Mouse (Mus musculus) CH12.LX (cell line): Measurements from ENCODE around the gene Zmynd8. TPM values are rescaled to one million over a fixed set of nuclear protein-coding genes. Genes with fewer than 3 reads are reported as not detected.

ENCODE experiments used
- DNase-seq: peaks from one replicate; pipeline ENCODE4 v3.0.0-alpha.2; 2013; ENCODE audit errors: extremely low read depth
- H3K27ac ChIP-seq: 2 replicates; pipeline ENCODE4 v1.5.1; 2012; ENCODE audit warnings: low read depth, mild to moderate bottlenecking, control low read depth, moderate library complexity; ENCODE audit not compliant: insufficient read depth
- H3K27me3 ChIP-seq: replicated peaks from 2 replicates; pipeline ENCODE3; 2012; ENCODE audit warnings: inconsistent platforms
- H3K36me3 ChIP-seq, 2 experiments: replicated peaks in 1 of 2; 2 replicates each; pipeline versions ENCODE3 to v1.6.1; 2012; ENCODE audit warnings: inconsistent platforms in 1 of 2, low read length in 1 of 2, mild to moderate bottlenecking in 1 of 2, mixed read lengths in 1 of 2, moderate library complexity in 1 of 2; ENCODE audit not compliant: control insufficient read depth in 1 of 2, insufficient read depth in 1 of 2
- H3K4me1 ChIP-seq, 2 experiments: 2 replicates each; pipeline ENCODE4 v1.6.1; 2012; ENCODE audit warnings: inconsistent platforms in 1 of 2, moderate library complexity in 1 of 2; ENCODE audit not compliant: insufficient read depth in 2 of 2, control insufficient read depth in 1 of 2
- H3K4me2 ChIP-seq: 2 replicates; pipeline ENCODE4 v1.6.1; 2012; ENCODE audit warnings: low read depth, mild to moderate bottlenecking, control low read depth; ENCODE audit not compliant: poor library complexity, insufficient read depth, severe bottlenecking
- H3K4me3 ChIP-seq, 3 experiments: fragments of 150-350 bp in 1 of 3; sonication (generic) in 1 of 3; replicated peaks in 1 of 3; 2 replicates each; pipeline versions ENCODE3 to v1.5.1; 2011 to 2012; ENCODE audit warnings: low read depth in 2 of 3, low read length in 2 of 3, mild to moderate bottlenecking in 2 of 3, moderate library complexity in 2 of 3, control low read depth in 1 of 3, improper control_type of control experiment in 1 of 3, inconsistent platforms in 1 of 3, mixed read lengths in 1 of 3; ENCODE audit not compliant: poor library complexity in 1 of 3
- H3K79me2 ChIP-seq: replicated peaks from 2 replicates; pipeline ENCODE4 v1.6.1; 2012; ENCODE audit warnings: mild to moderate bottlenecking, moderate library complexity; ENCODE audit not compliant: control insufficient read depth, poor library complexity, insufficient read depth, severe bottlenecking; ENCODE audit errors: extremely low read depth
- H3K9ac ChIP-seq: 2 replicates; pipeline ENCODE4 v1.6.1; 2012; ENCODE audit warnings: low read depth, mild to moderate bottlenecking, control low read depth, moderate library complexity; ENCODE audit not compliant: insufficient read depth
- H3K9me3 ChIP-seq: replicated peaks from 2 replicates; pipeline ENCODE3; 2012; ENCODE audit warnings: low read length, inconsistent platforms, mixed read lengths
- BHLHE40 ChIP-seq: IDR thresholded peaks from 2 replicates; pipeline ENCODE4 v1.6.1; 2011; ENCODE audit warnings: mild to moderate bottlenecking, low read depth, low read length, improper control_type of control experiment
- CHD1 ChIP-seq: IDR thresholded peaks from 2 replicates; pipeline ENCODE4 v1.6.1; 2012; ENCODE audit warnings: low read depth, low read length, improper control_type of control experiment, inconsistent platforms
- CHD2 ChIP-seq: IDR thresholded peaks from 2 replicates; pipeline ENCODE4 v1.6.1; 2011; ENCODE audit warnings: low read length, improper control_type of control experiment
- CTCF ChIP-seq, 2 experiments: IDR thresholded peaks in 1 of 2; conservative IDR thresholded peaks in 1 of 2; 2 replicates each; pipeline ENCODE4 v1.5.1; 2011 to 2012; ENCODE audit warnings: low read depth in 2 of 2, low read length in 2 of 2, improper control_type of control experiment in 1 of 2, inconsistent platforms in 1 of 2, mild to moderate bottlenecking in 1 of 2, moderate library complexity in 1 of 2
- E2F4 ChIP-seq: IDR thresholded peaks from 2 replicates; pipeline ENCODE4 v1.6.1; 2011; ENCODE audit warnings: low read depth, low read length, improper control_type of control experiment; ENCODE audit not compliant: insufficient replicate concordance
- ELF1 ChIP-seq: IDR thresholded peaks from 2 replicates; pipeline ENCODE4 v1.6.1; 2014; ENCODE audit warnings: low read depth, mild to moderate bottlenecking, inconsistent platforms, low read length, improper control_type of control experiment
- EP300 ChIP-seq: IDR thresholded peaks from 2 replicates; pipeline ENCODE4 v1.6.1; 2011; ENCODE audit warnings: low read length, improper control_type of control experiment
- ETS1 ChIP-seq: conservative IDR thresholded peaks from 2 replicates; pipeline ENCODE4 v1.6.1; 2012; ENCODE audit warnings: low read depth, mild to moderate bottlenecking, inconsistent platforms, low read length, improper control_type of control experiment, moderate library complexity
- GABPA ChIP-seq: IDR thresholded peaks from 2 replicates; pipeline ENCODE4 v1.6.1; 2012; ENCODE audit warnings: low read depth, low read length, improper control_type of control experiment, inconsistent platforms; ENCODE audit not compliant: insufficient replicate concordance
- HCFC1 ChIP-seq: IDR thresholded peaks from 2 replicates; pipeline ENCODE4 v1.6.1; 2012; ENCODE audit warnings: low read depth, mild to moderate bottlenecking, inconsistent platforms, low read length, improper control_type of control experiment
- IRF4 ChIP-seq: IDR thresholded peaks from 2 replicates; pipeline ENCODE4 v1.6.1; 2014; ENCODE audit warnings: low read depth, mild to moderate bottlenecking, inconsistent platforms, low read length, improper control_type of control experiment
- JUN ChIP-seq: IDR thresholded peaks from 2 replicates; pipeline ENCODE4 v1.6.1; 2011; ENCODE audit warnings: low read depth, mild to moderate bottlenecking, low read length, improper control_type of control experiment, moderate library complexity; ENCODE audit not compliant: insufficient read depth
- KAT2A ChIP-seq: IDR thresholded peaks from 2 replicates; pipeline ENCODE4 v1.6.1; 2012; ENCODE audit warnings: low read length, improper control_type of control experiment, inconsistent platforms; ENCODE audit not compliant: insufficient replicate concordance
- MAFK ChIP-seq: IDR thresholded peaks from 2 replicates; pipeline ENCODE4 v1.6.1; 2011; ENCODE audit warnings: low read length, improper control_type of control experiment; ENCODE audit not compliant: insufficient replicate concordance
- MAX ChIP-seq: IDR thresholded peaks from 2 replicates; pipeline ENCODE4 v1.6.1; 2011; ENCODE audit warnings: low read length, improper control_type of control experiment
- MAZ ChIP-seq: IDR thresholded peaks from 2 replicates; pipeline ENCODE4 v1.6.1; 2012; ENCODE audit warnings: low read depth, mild to moderate bottlenecking, inconsistent platforms, low read length, improper control_type of control experiment, moderate library complexity
- MEF2A ChIP-seq: IDR thresholded peaks from 2 replicates; pipeline ENCODE4 v1.6.1; 2014; ENCODE audit warnings: low read depth, mild to moderate bottlenecking, inconsistent platforms, low read length, improper control_type of control experiment, borderline replicate concordance
- MYC ChIP-seq: IDR thresholded peaks from 2 replicates; pipeline ENCODE4 v1.6.1; 2011; ENCODE audit warnings: low read depth, mild to moderate bottlenecking, improper control_type of control experiment, low read length
- NELFE ChIP-seq: IDR thresholded peaks from 2 replicates; pipeline ENCODE4 v1.6.1; 2011; ENCODE audit warnings: low read depth, low read length, improper control_type of control experiment
- NRF1 ChIP-seq: IDR thresholded peaks from 2 replicates; pipeline ENCODE4 v1.6.1; 2014; ENCODE audit warnings: low read depth, mild to moderate bottlenecking, inconsistent platforms, low read length, improper control_type of control experiment, moderate library complexity
- POLR2A ChIP-seq: IDR thresholded peaks from 2 replicates; pipeline ENCODE4 v1.6.1; 2011; ENCODE audit warnings: low read depth, mild to moderate bottlenecking, improper control_type of control experiment, low read length
- POLR2AphosphoS2 ChIP-seq: IDR thresholded peaks from 2 replicates; pipeline ENCODE4 v1.6.1; 2011; ENCODE audit warnings: low read depth, low read length, improper control_type of control experiment
- RAD21 ChIP-seq: IDR thresholded peaks from 2 replicates; pipeline ENCODE4 v1.6.1; 2011; ENCODE audit warnings: low read depth, mild to moderate bottlenecking, low read length, improper control_type of control experiment, moderate library complexity
- RCOR1 ChIP-seq: conservative IDR thresholded peaks from 2 replicates; pipeline ENCODE4 v1.6.1; 2012; ENCODE audit warnings: low read depth, mild to moderate bottlenecking, inconsistent platforms, low read length, improper control_type of control experiment
- SIN3A ChIP-seq: IDR thresholded peaks from 2 replicates; pipeline ENCODE4 v1.6.1; 2012; ENCODE audit warnings: low read length, improper control_type of control experiment, inconsistent platforms
- SMC3 ChIP-seq: IDR thresholded peaks from 2 replicates; pipeline ENCODE4 v1.6.1; 2011; ENCODE audit warnings: low read depth, low read length, improper control_type of control experiment
- TBP ChIP-seq: conservative IDR thresholded peaks from 2 replicates; pipeline ENCODE4 v1.6.1; 2011; ENCODE audit warnings: low read depth, low read length, improper control_type of control experiment
- USF1 ChIP-seq: IDR thresholded peaks from 2 replicates; pipeline ENCODE4 v1.6.1; 2014; ENCODE audit warnings: low read depth, mild to moderate bottlenecking, inconsistent platforms, low read length, improper control_type of control experiment
- ZC3H11A ChIP-seq: IDR thresholded peaks from 2 replicates; pipeline ENCODE4 v1.6.1; 2012; ENCODE audit warnings: low read depth, mild to moderate bottlenecking, inconsistent platforms, low read length, improper control_type of control experiment
- ZKSCAN1 ChIP-seq: IDR thresholded peaks from 2 replicates; pipeline ENCODE4 v1.6.1; 2012; ENCODE audit warnings: low read depth, inconsistent platforms, low read length, improper control_type of control experiment, borderline replicate concordance
- dilution Hi-C: fragments of 300-500 bp; cut with MboI; formaldehyde crosslinking; loops from 2 replicates; pipeline ENCODE4 v1.14.3; 2020; ENCODE audit warnings: low sequenced_read_pairs; ENCODE audit not compliant: extremely low pct_unique_long_range_greater_than_20kb, extremely low pct_ligation_motif_present
- in situ Hi-C: fragments of 300-500 bp; cut with MboI; formaldehyde crosslinking; loops from 3 replicates; pipeline ENCODE4 v1.14.3; 2019; ENCODE audit warnings: low sequenced_read_pairs, low pct_ligation_motif_present, low pct_unique_long_range_greater_than_20kb, mixed read lengths
- polyA plus RNA-seq: library from polyadenylated mRNA; unstranded; fragments of >175 nt; gene quantifications from 2 replicates; pipeline ENCODE4 v1.2.1, GENCODE M21; 2012; ENCODE audit warnings: low read depth; ENCODE audit not compliant: insufficient read length
- total RNA-seq, 2 experiments: library from RNA; depleted of rRNA; stranded (reverse); fragments of 300-350 nt in 1 of 2; fragments of >200 nt in 1 of 2; gene quantifications; 2 replicates each; pipeline ENCODE4 v1.2.3; 2012 to 2014

The Zmynd8 gene
- total and polyA plus RNA-seq, 3 experiments, result 33.6 to 84.5 (median 35.1) TPM

DNA sequence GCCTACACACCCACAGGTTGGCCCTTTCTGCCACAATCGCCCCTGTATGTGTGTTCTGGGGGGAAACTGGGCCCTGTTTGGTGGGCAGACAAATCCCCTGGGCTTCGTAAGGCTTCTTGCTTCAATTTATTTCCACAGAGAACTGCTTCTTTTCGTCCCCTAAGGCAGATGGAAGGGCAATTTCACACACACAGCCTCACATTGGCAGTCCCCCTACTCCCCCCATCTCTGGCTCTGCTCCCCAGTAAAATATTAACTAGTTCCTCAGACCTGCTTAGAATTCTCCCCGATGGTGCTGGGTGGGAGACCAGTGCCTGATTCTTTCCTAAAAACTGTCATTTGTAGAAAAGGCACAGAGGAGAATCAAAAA is 12.9 kb downstream of the Zmynd8 start:
- H3K9me3 ChIP-seq, result no peaks in the 10 kb centered on the region
- DNase-seq, result no peak
- peaks cover 0 to 12% of the 10 kb centered on the region in 2 experiments for H3K36me3 ChIP-seq
- H3K9ac ChIP-seq, result peak overlapping the region; percentile 98
- H3K4me3 ChIP-seq, result peak overlapping the region in 1 of 3 experiments; percentile 81
- dilution Hi-C loops, result no loop called here
- H3K79me2 ChIP-seq, result peaks cover 32% of the 10 kb centered on the region
- H3K4me1 ChIP-seq, result peaks cover 33 to 60% of the 10 kb centered on the region in 2 experiments
- in situ Hi-C loops, result no loop called here
- H3K27ac ChIP-seq, result peak overlapping the region; percentile 99
- H3K4me2 ChIP-seq, result 0 out of 2 replicates have a peak overlapping the region, but pooled peaks have one; percentile 74
- no peaks in the 10 kb centered on the region for H3K27me3 ChIP-seq
- TF ChIP-seq MEF2A (no peak), JUN (no peak), CHD1 (peak; percentile 47; the same call in 1 of the 2 replicates)

DNA sequence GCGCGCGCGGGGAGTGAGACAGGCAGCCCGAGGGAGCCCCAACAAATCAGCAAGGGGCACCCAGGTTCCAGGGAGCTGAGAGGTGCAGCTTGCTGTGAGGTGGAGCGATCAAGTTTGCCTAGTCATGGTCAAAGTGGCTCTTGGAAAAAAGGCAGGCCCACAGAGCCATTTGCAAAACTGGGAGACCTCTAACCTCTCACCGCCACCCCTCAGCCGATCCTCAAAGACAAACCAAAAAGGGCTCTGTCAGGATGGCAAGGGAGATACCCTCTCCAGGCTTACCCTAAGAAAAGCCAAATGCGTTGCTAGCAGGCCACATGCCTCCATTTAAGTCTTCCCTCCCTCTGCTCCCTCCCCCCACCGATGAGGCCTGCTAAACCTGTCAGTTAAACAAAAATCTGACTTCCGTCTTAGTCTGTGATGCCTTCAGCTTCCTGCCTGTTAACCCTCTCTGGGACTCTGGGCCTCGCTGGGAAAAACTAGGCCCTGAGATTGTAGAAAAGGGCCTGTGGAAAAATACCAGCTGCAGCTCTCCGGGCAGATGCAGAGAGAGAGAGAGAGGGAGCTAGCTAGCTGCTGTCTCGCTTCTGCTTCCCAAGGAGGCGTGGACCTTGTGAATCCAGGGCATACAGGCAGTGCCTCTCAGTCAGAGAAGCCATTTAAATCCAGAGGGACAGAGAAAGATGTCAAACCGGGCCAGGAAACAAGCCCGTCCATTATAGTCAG is 13.4 kb downstream of the Zmynd8 start:
- Histone ChIP-seq H3K4me1 (peaks cover 32 to 59% of the 10 kb centered on the region in 2 experiments), H3K36me3 (peaks cover 0 to 17% of the 10 kb centered on the region in 2 experiments), H3K4me2 (peak overlapping the region; percentile 74), H3K9ac (peak overlapping the region; percentile 98), H3K4me3 (peak overlapping the region; percentile 43 to 81 (median 58)), H3K9me3 (no peaks in the 10 kb centered on the region), H3K79me2 (peaks cover 37% of the 10 kb centered on the region), H3K27me3 (no peaks in the 10 kb centered on the region), H3K27ac (peak overlapping the region; percentile 99)
- DNase-seq, result peak; percentile 90
- dilution Hi-C loops (no loop called here), in situ Hi-C loops (no loop called here)
- TF ChIP-seq ELF1, result peak; percentile 74
- peak; percentile 92 for TF ChIP-seq SIN3A
- peak; percentile 72 for TF ChIP-seq TBP
- TF ChIP-seq CHD2, result peak; percentile 75
- no peak for TF ChIP-seq GABPA
- peak; percentile 76 for TF ChIP-seq ETS1
- peak; percentile 66 for TF ChIP-seq HCFC1
- no peak; the same call in none of the 2 replicates for TF ChIP-seq MEF2A
- no peak for TF ChIP-seq USF1
- TF ChIP-seq POLR2A, result peak; percentile 62
- peak; percentile 73 for TF ChIP-seq EP300
- no peak for TF ChIP-seq ZC3H11A
- no peak for TF ChIP-seq E2F4
- TF ChIP-seq MYC, result peak; percentile 86
- TF ChIP-seq NRF1, result no peak
- peak; percentile 74 for TF ChIP-seq MAX
- 0 out of 2 replicates have a peak, but pooled peaks have one; percentile 27 for TF ChIP-seq BHLHE40
- peak; percentile 32 for TF ChIP-seq NELFE
- peak; percentile 80 for TF ChIP-seq CHD1
- TF ChIP-seq ZKSCAN1, result no peak; the same call in 1 of the 2 replicates
- TF ChIP-seq POLR2AphosphoS2, result no peak
- TF ChIP-seq RCOR1, result no peak
- TF ChIP-seq MAFK, result peak; percentile 48; the same call in 1 of the 2 replicates
- no peak for TF ChIP-seq SMC3
- TF ChIP-seq RAD21, result peak; percentile 17
- no peak for TF ChIP-seq CTCF (conservative IDR thresholded peaks at IDR 0.05 in 1 of 2, IDR thresholded peaks at IDR 0.05 in 1 of 2; ENCODE audit: low read depth in 2 of 2, low read length in 2 of 2)
- TF ChIP-seq MAZ, result peak; percentile 64; the same call in 1 of the 2 replicates
- TF ChIP-seq JUN, result no peak
- peak; percentile 64 for TF ChIP-seq IRF4
- TF ChIP-seq KAT2A, result peak; percentile 68; the same call in 1 of the 2 replicates
